Mouse (Mus musculus) lung, embryonic 14.5 days (tissue): ENCODE data around the gene Cabp4. TPM values are rescaled to one million over a fixed set of nuclear protein-coding genes. Genes with fewer than 3 reads are reported as not detected.
"Not testable (repeated sequence)": the region's sequence is repeated elsewhere in the genome, so short reads cannot be mapped to it uniquely, and the experiment has no call there.

ENCODE experiments used
- ATAC-seq: fragments of 200-750 bp; cut with Nextera tagmentation; 2 replicates; pipeline ENCODE4 v1.8.0; 2017; ENCODE audit warnings: mild to moderate bottlenecking, moderate TSS enrichment, moderate library complexity; ENCODE audit not compliant: insufficient read depth
- DNase-seq: peaks from one replicate; pipeline ENCODE4 v3.0.0-alpha.2; 2015
- H3K27ac ChIP-seq: fragments of 300-500 bp; sonication (generic); 2 replicates; pipeline ENCODE4 v1.5.1; 2014; ENCODE audit warnings: low read depth, mild to moderate bottlenecking, moderate library complexity
- H3K27me3 ChIP-seq: fragments of 300-500 bp; sonication (generic); 2 replicates; pipeline ENCODE4 v1.6.1; 2014; ENCODE audit warnings: low read length, control low read depth; ENCODE audit not compliant: insufficient read depth
- H3K36me3 ChIP-seq: fragments of 300-500 bp; sonication (generic); 2 replicates; pipeline ENCODE4 v1.6.1; 2014; ENCODE audit warnings: control low read depth; ENCODE audit not compliant: insufficient read depth
- H3K4me1 ChIP-seq: fragments of 300-500 bp; sonication (generic); 2 replicates; pipeline ENCODE4 v1.6.1; 2014; ENCODE audit warnings: antibody characterized with exemption, control low read depth; ENCODE audit not compliant: insufficient read depth
- H3K4me2 ChIP-seq: fragments of 300-500 bp; sonication (generic); 2 replicates; pipeline ENCODE4 v1.6.1; 2014; ENCODE audit warnings: mild to moderate bottlenecking
- H3K4me3 ChIP-seq: fragments of 300-500 bp; sonication (generic); 2 replicates; pipeline ENCODE4 v1.5.1; 2014; ENCODE audit warnings: low read depth, low read length
- H3K9ac ChIP-seq: fragments of 300-500 bp; sonication (generic); 2 replicates; pipeline ENCODE4 v1.6.1; 2014
- H3K9me3 ChIP-seq: fragments of 300-500 bp; sonication (generic); 2 replicates; pipeline ENCODE4 v1.6.1; 2016; ENCODE audit warnings: low read depth, low read length, control low read depth
- CTCF ChIP-seq: IDR thresholded peaks from 2 replicates; pipeline ENCODE4 v1.5.1; 2016; ENCODE audit warnings: antibody characterized with exemption, low read depth
- WGBS: fragments of 180-500 bp; shearing (Covaris S2); extraction: QIAGEN DNeasy Blood & Tissue Kit; methylation state at CpG from one replicate; pipeline ENCODE4 v1.1.7; 2014; 5-methylcytosine and 5-hydroxymethylcytosine counted together
- polyA plus RNA-seq: library from polyadenylated mRNA; unstranded; fragments of >200 nt; fragmentation: Nextera tagmentation; extraction: Ambion mirVana; gene quantifications from 2 replicates; pipeline ENCODE4 v1.2.1, GENCODE M21; 2014

The Cabp4 gene
- polyA plus RNA-seq, 1 experiment from 2014 or later, result 0.09 TPM

GRCm38 (mm10) chr19:4126759-4127495, 16.9 kb downstream of the Cabp4 start:
- TF ChIP-seq CTCF, result no peak
- Histone ChIP-seq H3K4me1 (peaks cover 10% of the 10 kb centered on the region), H3K27ac (no peak overlapping the region), H3K9me3 (no peaks in the 10 kb centered on the region), H3K9ac (peak overlapping the region; percentile 89), H3K27me3 (no peaks in the 10 kb centered on the region), H3K36me3 (peaks cover 30% of the 10 kb centered on the region), H3K4me2 (peak overlapping the region; percentile 90), H3K4me3 (peak overlapping the region; percentile 89)
- ATAC-seq (no peak), DNase-seq (no peak)
- 58% methylated on average over 7 of the region's 7 CpGs for WGBS

DNA sequence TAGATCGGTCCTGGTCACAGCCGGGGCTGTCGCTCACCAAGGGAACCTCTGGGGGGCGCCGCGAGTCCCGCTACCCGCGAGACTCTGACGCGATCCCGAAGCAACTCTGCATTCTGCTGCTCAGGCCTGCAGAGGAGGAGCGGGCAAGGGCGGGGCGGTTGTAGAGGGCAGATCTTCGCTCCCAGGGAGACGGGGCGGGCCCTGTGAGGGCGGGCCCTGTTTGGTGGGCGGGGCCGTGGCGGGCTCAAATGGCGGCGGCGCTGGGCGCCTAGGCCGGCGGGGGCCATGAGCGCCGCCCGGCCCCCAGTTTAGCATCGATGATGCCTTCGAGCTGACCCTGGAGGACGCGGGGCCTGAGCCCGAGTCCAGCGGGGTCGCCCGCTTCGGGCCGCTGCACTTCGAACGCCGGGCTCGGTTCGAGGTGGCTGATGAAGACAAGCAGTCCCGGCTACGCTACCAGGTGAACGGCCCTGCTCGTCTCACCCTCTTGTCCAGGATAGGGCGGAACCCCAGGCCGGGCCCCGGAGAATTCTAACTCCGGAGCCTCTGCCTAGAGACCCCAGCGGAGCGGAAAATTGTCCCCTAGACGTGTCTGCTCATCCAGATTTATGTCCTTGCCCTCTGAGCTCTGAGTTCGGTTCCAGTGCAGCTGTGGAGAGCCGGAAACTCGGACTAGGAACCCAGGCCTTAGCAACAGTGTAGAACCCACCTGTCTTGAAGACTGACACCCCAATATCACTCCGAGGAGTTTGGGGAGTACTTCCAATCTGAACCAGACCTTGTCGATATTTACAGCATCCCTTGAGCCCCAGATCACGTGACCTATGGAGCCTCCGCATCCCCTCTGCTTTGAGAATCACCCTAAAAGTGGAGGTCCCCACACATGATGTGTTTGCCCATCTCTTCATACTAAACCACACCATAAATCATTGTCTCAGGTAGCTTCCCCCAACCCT, 17.8 kb downstream of the Cabp4 start, which contains the start of gene Aip:
TSS of gene Aip (minus strand) at position 118 of the 956 bp plus-strand sequence.
- peak; percentile 95 for ATAC-seq
- H3K9ac ChIP-seq, result peak within 1 kb of the TSS; percentile 89
- peak; percentile 99 for DNase-seq
- H3K4me1 ChIP-seq, result peaks cover 10% of the 10 kb centered on the region
- peak within 1 kb of the TSS; percentile 90 for H3K4me2 ChIP-seq
- no peaks in the 10 kb centered on the region for H3K27me3 ChIP-seq
- no peaks in the 10 kb centered on the region for H3K9me3 ChIP-seq
- WGBS, result under 1% methylated on average over 64 of the region's 64 CpGs
- H3K27ac ChIP-seq, result peak within 1 kb of the TSS; percentile 30
- H3K36me3 ChIP-seq, result peaks cover 21% of the 10 kb centered on the region
- peak; percentile 73 for TF ChIP-seq CTCF
- H3K4me3 ChIP-seq, result peak within 1 kb of the TSS; percentile 89

DNA sequence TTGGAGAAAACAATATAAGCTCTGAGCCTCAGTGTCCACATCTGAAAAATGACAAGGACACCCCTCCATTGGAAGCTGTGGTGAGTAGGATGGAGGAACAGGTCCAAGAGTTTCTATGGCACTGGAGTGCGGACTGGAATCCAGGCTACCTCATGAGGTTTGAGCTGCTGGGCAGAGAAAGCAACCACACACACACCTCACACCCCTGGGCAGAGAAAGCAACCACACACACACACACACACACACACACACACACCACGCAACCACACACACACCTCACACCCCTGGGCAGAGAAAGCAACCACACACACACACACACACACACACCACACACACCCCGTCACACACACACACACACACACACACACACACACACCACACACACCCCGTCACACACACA, 18.6 kb downstream of the Cabp4 start:
- peak overlapping the region; percentile 55 for H3K4me2 ChIP-seq
- 20% methylated on average over 4 of the region's 4 CpGs for WGBS
- H3K36me3 ChIP-seq, result peaks cover 17% of the 10 kb centered on the region
- peak overlapping the region; percentile 89 for H3K9ac ChIP-seq
- ATAC-seq (peak; percentile 26), DNase-seq (peak; percentile 26)
- H3K4me1 ChIP-seq, result peaks cover 12% of the 10 kb centered on the region
- not testable (repeated sequence) for H3K9me3 ChIP-seq, H3K27me3 ChIP-seq
- H3K27ac ChIP-seq, result peak overlapping the region; percentile 30; the same call in 1 of the 2 replicates
- H3K4me3 ChIP-seq, result peak overlapping the region; percentile 89

DNA sequence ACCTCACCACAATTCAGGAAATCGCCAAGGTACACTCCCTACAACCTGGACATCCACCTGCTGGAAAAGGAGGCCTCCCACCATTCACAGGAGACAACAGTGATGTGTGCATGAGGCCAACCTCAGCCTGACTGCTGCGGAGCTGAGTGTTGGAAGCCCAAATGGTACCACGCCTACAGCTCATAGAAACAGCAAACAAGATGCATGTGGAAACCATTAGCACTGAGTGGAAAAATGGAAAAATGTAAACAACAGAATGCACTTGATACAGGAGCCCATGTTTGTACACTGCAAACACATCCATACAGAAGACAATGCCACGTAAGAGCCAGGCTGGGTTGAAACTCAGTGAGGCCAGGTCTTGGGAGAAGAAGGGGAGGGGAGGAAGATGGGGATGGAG, 19.4 kb downstream of the Cabp4 start:
- Histone ChIP-seq H3K9me3 (no peaks in the 10 kb centered on the region), H3K27me3 (no peaks in the 10 kb centered on the region), H3K4me3 (no peak overlapping the region), H3K36me3 (peaks cover 15% of the 10 kb centered on the region), H3K4me1 (peaks cover 13% of the 10 kb centered on the region), H3K4me2 (peak overlapping the region; percentile 55; the same call in 1 of the 2 replicates), H3K9ac (no peak overlapping the region), H3K27ac (no peak overlapping the region)
- no peak for ATAC-seq
- WGBS, result 68% methylated on average over 4 of the region's 4 CpGs
- no peak for DNase-seq
- no peak for TF ChIP-seq CTCF

DNA sequence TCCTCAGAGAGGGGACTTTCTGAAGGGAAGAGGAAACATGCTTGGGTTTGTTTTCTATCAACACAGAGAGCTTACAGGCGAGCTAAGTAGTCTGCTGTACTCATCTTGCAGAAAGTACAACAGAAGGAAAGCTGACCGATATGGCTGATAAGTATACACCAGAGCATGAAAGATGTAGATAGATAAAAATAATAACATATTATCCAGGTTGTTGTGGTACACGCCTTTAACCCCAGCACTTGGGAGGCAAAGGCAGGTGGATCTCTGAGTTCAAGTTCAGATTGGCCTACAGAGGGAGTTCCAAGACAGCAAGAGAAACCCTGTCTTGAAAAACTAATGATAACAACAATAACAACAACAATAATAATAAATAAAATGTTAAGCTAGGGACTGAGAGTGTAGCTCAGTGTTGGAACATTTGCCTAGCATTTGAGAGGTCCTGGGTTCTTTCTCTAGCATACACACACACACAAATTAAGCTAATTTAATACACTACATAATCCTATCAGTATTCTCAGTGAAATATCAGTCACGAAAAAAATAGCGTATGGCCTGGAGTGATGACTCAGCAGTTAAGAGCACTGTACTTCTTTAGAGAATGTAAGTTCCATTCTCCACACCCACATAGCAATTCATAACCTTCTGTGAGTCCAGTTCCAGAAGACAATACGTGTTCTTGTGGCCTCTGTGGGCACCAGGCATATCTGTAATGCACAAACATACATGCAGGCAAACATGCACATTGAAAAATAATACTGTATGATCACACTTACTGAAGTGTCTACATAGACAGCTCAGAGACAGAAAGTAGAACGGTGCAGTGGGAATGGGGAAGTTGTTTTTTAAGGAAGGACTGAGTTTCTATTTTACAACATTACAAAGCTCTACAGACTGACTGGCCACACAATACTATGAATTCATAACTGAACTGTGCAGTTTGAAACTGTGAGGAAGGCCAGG, 21.1 kb downstream of the Cabp4 start:
- Histone ChIP-seq H3K4me1 (peaks cover 13% of the 10 kb centered on the region), H3K9ac (no peak overlapping the region), H3K27ac (no peak overlapping the region), H3K27me3 (no peaks in the 10 kb centered on the region), H3K9me3 (no peaks in the 10 kb centered on the region), H3K4me2 (no peak overlapping the region), H3K4me3 (no peak overlapping the region), H3K36me3 (peaks cover 8% of the 10 kb centered on the region)
- no peak for DNase-seq
- no peak for ATAC-seq
- 73% methylated on average over 7 of the region's 7 CpGs for WGBS
- no peak for TF ChIP-seq CTCF

DNA sequence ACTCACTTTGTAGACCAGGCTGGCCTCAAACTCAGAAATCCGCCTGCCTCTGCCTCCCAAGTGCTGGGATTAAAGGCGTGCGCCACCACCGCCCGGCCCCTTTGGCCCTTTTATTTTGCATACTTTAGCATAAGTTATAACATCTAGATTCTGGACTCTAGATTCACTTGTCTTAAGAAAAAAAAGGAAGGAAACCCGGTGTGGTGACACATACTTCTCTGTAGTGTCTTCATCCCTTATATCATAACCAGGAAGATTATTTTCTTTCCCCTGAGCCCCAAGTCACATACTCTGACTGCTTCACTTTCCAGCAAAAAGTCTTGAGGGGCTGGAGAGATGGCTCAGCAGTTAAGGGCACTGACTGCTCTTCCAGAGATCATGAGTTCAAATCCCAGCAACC, 21.9 kb downstream of the Cabp4 start:
- 55% methylated on average over 6 of the region's 6 CpGs for WGBS
- Histone ChIP-seq H3K36me3 (peaks cover 16% of the 10 kb centered on the region), H3K27ac (0 out of 2 replicates have a peak overlapping the region, but pooled peaks have one; percentile 1), H3K4me1 (peaks cover 11% of the 10 kb centered on the region), H3K4me2 (peak overlapping the region; percentile 65)
- DNase-seq, H3K9me3 ChIP-seq, H3K9ac ChIP-seq, H3K27me3 ChIP-seq, H3K4me3 ChIP-seq, ATAC-seq: not testable (repeated sequence)
